Mouse (Mus musculus): ENCODE measurements around the gene Tns3. TPM values are rescaled to one million over a fixed set of nuclear protein-coding genes. Genes with fewer than 3 reads are reported as not detected.
A peak's percentile ranks its signal among the peaks of the same experiment; 100 is the strongest.

Gene Tns3
- polyA plus RNA-seq, 1 experiment = 29.2 TPM

GRCm38 (mm10) chr11:8679221-8679620 lies 14.9 kb upstream of the Tns3 start:
- no peak for TF ChIP-seq CTCF (IDR thresholded peaks at IDR 0.05; ENCODE audit: borderline replicate concordance, insufficient read depth, low read depth, low read length)
- no peak for TF ChIP-seq POLR2A (IDR thresholded peaks at IDR 0.05; ENCODE audit: borderline replicate concordance, insufficient read depth, low read length)
- Histone ChIP-seq H3K4me3 (replicated peaks; ENCODE audit: insufficient read depth, low read depth, low read length) (no peak overlapping the region), H3K27ac (ENCODE audit: insufficient read depth, low read length) (no peak overlapping the region), H3K4me1 (ENCODE audit: control insufficient read depth, insufficient read depth, low read length) (no peaks in the 10 kb centered on the region), H3K27me3 (ENCODE audit: control insufficient read depth, insufficient read depth, low read length) (no peaks in the 10 kb centered on the region; the same call in 1 of the 2 replicates)
- no peak for DNase-seq
- WGBS = 91% methylated on average over 5 of the region's 5 CpGs

- no peak for DNase-seq
- TF ChIP-seq POLR2A (IDR thresholded peaks at IDR 0.05; ENCODE audit: borderline replicate concordance, insufficient read depth, low read length) (no peak), CTCF (IDR thresholded peaks at IDR 0.05; ENCODE audit: borderline replicate concordance, insufficient read depth, low read depth, low read length) (no peak)
- H3K4me3 ChIP-seq (replicated peaks; ENCODE audit: insufficient read depth, low read depth, low read length) = no peak overlapping the region
- H3K4me1 ChIP-seq (ENCODE audit: control insufficient read depth, insufficient read depth, low read length) = no peaks in the 10 kb centered on the region
- H3K27ac ChIP-seq (ENCODE audit: insufficient read depth, low read length) = no peak overlapping the region
- no peaks in the 10 kb centered on the region for H3K27me3 ChIP-seq (ENCODE audit: control insufficient read depth, insufficient read depth, low read length)
- 92% methylated on average over 12 of the region's 12 CpGs for WGBS
These were observed 14.1 kb upstream of the Tns3 start for GRCm38 (mm10) chr11:8678260-8678995.

GRCm38 (mm10) chr11:8675701-8676474 lies 11.6 kb upstream of the Tns3 start:
- TF ChIP-seq CTCF (IDR thresholded peaks at IDR 0.05; ENCODE audit: borderline replicate concordance, insufficient read depth, low read depth, low read length) (no peak), POLR2A (IDR thresholded peaks at IDR 0.05; ENCODE audit: borderline replicate concordance, insufficient read depth, low read length) (no peak)
- Histone ChIP-seq H3K27ac (ENCODE audit: insufficient read depth, low read length) (no peak overlapping the region), H3K27me3 (ENCODE audit: control insufficient read depth, insufficient read depth, low read length) (no peaks in the 10 kb centered on the region), H3K4me1 (ENCODE audit: control insufficient read depth, insufficient read depth, low read length) (no peaks in the 10 kb centered on the region), H3K4me3 (replicated peaks; ENCODE audit: insufficient read depth, low read depth, low read length) (no peak overlapping the region)
- WGBS = 89% methylated on average over 6 of the region's 6 CpGs
- no peak for DNase-seq

GRCm38 (mm10) chr11:8674549-8675149 lies 10.3 kb upstream of the Tns3 start:
- no peak overlapping the region for H3K4me3 ChIP-seq (replicated peaks; ENCODE audit: insufficient read depth, low read depth, low read length)
- no peaks in the 10 kb centered on the region for H3K4me1 ChIP-seq (ENCODE audit: control insufficient read depth, insufficient read depth, low read length)
- DNase-seq = no peak
- 86% methylated on average over 3 of the region's 3 CpGs for WGBS
- TF ChIP-seq POLR2A (IDR thresholded peaks at IDR 0.05; ENCODE audit: borderline replicate concordance, insufficient read depth, low read length) (no peak), CTCF (IDR thresholded peaks at IDR 0.05; ENCODE audit: borderline replicate concordance, insufficient read depth, low read depth, low read length) (no peak)
- H3K27me3 ChIP-seq (ENCODE audit: control insufficient read depth, insufficient read depth, low read length) = no peaks in the 10 kb centered on the region
- H3K27ac ChIP-seq (ENCODE audit: insufficient read depth, low read length) = no peak overlapping the region

GRCm38 (mm10) chr11:8671698-8672097 lies 7.4 kb upstream of the Tns3 start:
- 86% methylated on average over 4 of the region's 4 CpGs for WGBS

GRCm38 (mm10) chr11:8669138-8669537 lies 4.8 kb upstream of the Tns3 start:
- Histone ChIP-seq H3K4me3 (replicated peaks; ENCODE audit: insufficient read depth, low read depth, low read length) (no peak overlapping the region), H3K4me1 (ENCODE audit: control insufficient read depth, insufficient read depth, low read length) (no peaks in the 10 kb centered on the region), H3K27me3 (ENCODE audit: control insufficient read depth, insufficient read depth, low read length) (no peaks in the 10 kb centered on the region), H3K27ac (ENCODE audit: insufficient read depth, low read length) (no peak overlapping the region)
- DNase-seq = no peak
- TF ChIP-seq CTCF (IDR thresholded peaks at IDR 0.05; ENCODE audit: borderline replicate concordance, insufficient read depth, low read depth, low read length) (no peak), POLR2A (IDR thresholded peaks at IDR 0.05; ENCODE audit: borderline replicate concordance, insufficient read depth, low read length) (no peak)
- 68% methylated on average over 2 of the region's 2 CpGs for WGBS

More at GRCm38 (mm10) chr11:8671698-8672097, 7.4 kb upstream of the Tns3 start:
- TF ChIP-seq POLR2A (IDR thresholded peaks at IDR 0.05; ENCODE audit: borderline replicate concordance, insufficient read depth, low read length) (no peak), CTCF (IDR thresholded peaks at IDR 0.05; ENCODE audit: borderline replicate concordance, insufficient read depth, low read depth, low read length) (no peak)
- no peak for DNase-seq
- H3K4me3 ChIP-seq (replicated peaks; ENCODE audit: insufficient read depth, low read depth, low read length) = no peak overlapping the region
- no peak overlapping the region for H3K27ac ChIP-seq (ENCODE audit: insufficient read depth, low read length)
- H3K4me1 ChIP-seq (ENCODE audit: control insufficient read depth, insufficient read depth, low read length) = no peaks in the 10 kb centered on the region
- no peaks in the 10 kb centered on the region for H3K27me3 ChIP-seq (ENCODE audit: control insufficient read depth, insufficient read depth, low read length)

GRCm38 (mm10) chr11:8664797-8665196 lies 462 bp upstream of the Tns3 start:
- WGBS = 55% methylated on average over 5 of the region's 5 CpGs
- no peak for DNase-seq
- Histone ChIP-seq H3K4me3 (replicated peaks; ENCODE audit: insufficient read depth, low read depth, low read length) (peak overlapping the region; percentile 54), H3K27me3 (ENCODE audit: control insufficient read depth, insufficient read depth, low read length) (no peaks in the 10 kb centered on the region), H3K27ac (ENCODE audit: insufficient read depth, low read length) (no peak overlapping the region), H3K4me1 (ENCODE audit: control insufficient read depth, insufficient read depth, low read length) (peaks cover 3% of the 10 kb centered on the region; the same call in 1 of the 2 replicates)
- no peak for TF ChIP-seq POLR2A (IDR thresholded peaks at IDR 0.05; ENCODE audit: borderline replicate concordance, insufficient read depth, low read length)
- TF ChIP-seq CTCF (IDR thresholded peaks at IDR 0.05; ENCODE audit: borderline replicate concordance, insufficient read depth, low read depth, low read length) = no peak
